Mouse (Mus musculus): ENCODE measurements around the gene Zbtb38. TPM values are rescaled to one million over a fixed set of nuclear protein-coding genes. Genes with fewer than 3 reads are reported as not detected.

The Zbtb38 gene
- 10 to 100 TPM; 32.6 to 33.9 (median 32.9) TPM for total RNA-seq (2022)

- DNase-seq (ENCODE audit: low spot score in 2 of 2): peak; percentile 55 to 62
Observed at GRCm38 (mm10) chr9:96752603-96753114, at the start of gene Zbtb38. TSS of gene Zbtb38 (minus strand) at chr9:96752831.

GRCm38 (mm10) chr9:96800131-96800825, 47.6 kb upstream of the Zbtb38 start:
- DNase-seq (ENCODE audit: low spot score in 2 of 2): no peak

GRCm38 (mm10) chr9:96797311-96797710, 44.7 kb upstream of the Zbtb38 start:
- no peak for DNase-seq (ENCODE audit: low spot score in 2 of 2)

GRCm38 (mm10) chr9:96795399-96795928, 42.8 kb upstream of the Zbtb38 start:
- DNase-seq (ENCODE audit: low spot score in 2 of 2): peak in 1 of 2 experiments; percentile 7

- DNase-seq (ENCODE audit: low spot score in 2 of 2): no peak
Observed at GRCm38 (mm10) chr9:96794601-96795000, 42.0 kb upstream of the Zbtb38 start.

GRCm38 (mm10) chr9:96792543-96792942, 39.9 kb upstream of the Zbtb38 start:
- DNase-seq (ENCODE audit: low spot score in 2 of 2): no peak

GRCm38 (mm10) chr9:96790389-96791007, 37.9 kb upstream of the Zbtb38 start:
- DNase-seq (ENCODE audit: low spot score in 2 of 2): no peak

- no peak for DNase-seq (ENCODE audit: low spot score in 2 of 2)
Observed at GRCm38 (mm10) chr9:96789906-96790305, 37.3 kb upstream of the Zbtb38 start.

- DNase-seq (ENCODE audit: low spot score in 2 of 2): no peak
Observed at GRCm38 (mm10) chr9:96787797-96788196, 35.2 kb upstream of the Zbtb38 start.

GRCm38 (mm10) chr9:96785871-96786342, 33.3 kb upstream of the Zbtb38 start:
- no peak for DNase-seq (ENCODE audit: low spot score in 2 of 2)

- no peak for DNase-seq (ENCODE audit: low spot score in 2 of 2)
Observed at GRCm38 (mm10) chr9:96785187-96785586, 32.6 kb upstream of the Zbtb38 start.

GRCm38 (mm10) chr9:96783667-96784066, 31.0 kb upstream of the Zbtb38 start:
- DNase-seq (ENCODE audit: low spot score in 2 of 2): no peak

GRCm38 (mm10) chr9:96783258-96783657, 30.6 kb upstream of the Zbtb38 start:
- no peak for DNase-seq (ENCODE audit: low spot score in 2 of 2)

GRCm38 (mm10) chr9:96782062-96782461, 29.4 kb upstream of the Zbtb38 start:
- DNase-seq (ENCODE audit: low spot score in 2 of 2): no peak

GRCm38 (mm10) chr9:96773146-96773545, 20.5 kb upstream of the Zbtb38 start:
- DNase-seq (ENCODE audit: low spot score in 2 of 2): no peak

GRCm38 (mm10) chr9:96770443-96770842, 17.8 kb upstream of the Zbtb38 start:
- DNase-seq (ENCODE audit: low spot score in 2 of 2): no peak

GRCm38 (mm10) chr9:96769651-96770050, 17.0 kb upstream of the Zbtb38 start:
- DNase-seq (ENCODE audit: low spot score in 2 of 2): no peak

- no peak for DNase-seq (ENCODE audit: low spot score in 2 of 2)
Observed at GRCm38 (mm10) chr9:96767874-96768273, 15.2 kb upstream of the Zbtb38 start.

GRCm38 (mm10) chr9:96766078-96766477, 13.4 kb upstream of the Zbtb38 start:
- DNase-seq (ENCODE audit: low spot score in 2 of 2): no peak

GRCm38 (mm10) chr9:96765410-96765809, 12.8 kb upstream of the Zbtb38 start:
- DNase-seq (ENCODE audit: low spot score in 2 of 2): no peak

GRCm38 (mm10) chr9:96763847-96764631, 11.4 kb upstream of the Zbtb38 start:
- no peak for DNase-seq (ENCODE audit: low spot score in 2 of 2)

- DNase-seq (ENCODE audit: low spot score in 2 of 2): no peak
Observed at GRCm38 (mm10) chr9:96763025-96763424, 10.4 kb upstream of the Zbtb38 start.
